Mouse (Mus musculus): Measurements from ENCODE around the gene Crispld2. TPM values are rescaled to one million over a fixed set of nuclear protein-coding genes. Genes with fewer than 3 reads are reported as not detected.

Crispld2 gene
- total RNA-seq, 1 experiment: 12.1 TPM

GRCm38 (mm10) chr8:120094801-120095200, 102.6 kb downstream of the Crispld2 start:
- H3K4me1 ChIP-seq (ENCODE audit: control insufficient read depth in 2 of 2, insufficient read depth in 2 of 2, low read length in 2 of 2, poor library complexity in 1 of 2): no peaks in the 10 kb centered on the region
- no peak overlapping the region for H3K4me3 ChIP-seq (ENCODE audit: insufficient read depth in 1 of 2, low read depth in 1 of 2, low read length in 2 of 2, poor library complexity in 1 of 2, severe bottlenecking in 1 of 2)
- in situ Hi-C loops (cut with MboI; ENCODE audit: low sequenced_read_pairs in 2 of 2, unreplicated experiment in 2 of 2): no loop called here
- no peak for DNase-seq (ENCODE audit: low read depth, low spot score)
- no peak overlapping the region for H3K9ac ChIP-seq (ENCODE audit: insufficient read depth, low read depth, low read length, poor library complexity, severe bottlenecking)
- H3K27ac ChIP-seq (ENCODE audit: insufficient read depth, low read depth, low read length, poor library complexity, severe bottlenecking): no peak overlapping the region
- no peaks in the 10 kb centered on the region for H3K9me3 ChIP-seq (ENCODE audit: control insufficient read depth, insufficient read depth, low read depth, low read length)
- TF ChIP-seq HCFC1 (IDR thresholded peaks at IDR 0.05; ENCODE audit: borderline replicate concordance, insufficient read depth, low read length) (no peak), CHD2 (IDR thresholded peaks at IDR 0.05; ENCODE audit: low read depth, low read length) (no peak), ZNF384 (IDR thresholded peaks at IDR 0.05; ENCODE audit: low read depth, low read length) (no peak), MAFK (IDR thresholded peaks at IDR 0.05; ENCODE audit: insufficient read depth, low read depth, low read length) (no peak), ZC3H11A (IDR thresholded peaks at IDR 0.05; ENCODE audit: borderline replicate concordance, low read depth, low read length) (no peak)
- H3K36me3 ChIP-seq (ENCODE audit: control insufficient read depth, insufficient read depth, low read length, poor library complexity, severe bottlenecking): peaks cover 6% of the 10 kb centered on the region; the same call in 1 of the 2 replicates

DNA sequence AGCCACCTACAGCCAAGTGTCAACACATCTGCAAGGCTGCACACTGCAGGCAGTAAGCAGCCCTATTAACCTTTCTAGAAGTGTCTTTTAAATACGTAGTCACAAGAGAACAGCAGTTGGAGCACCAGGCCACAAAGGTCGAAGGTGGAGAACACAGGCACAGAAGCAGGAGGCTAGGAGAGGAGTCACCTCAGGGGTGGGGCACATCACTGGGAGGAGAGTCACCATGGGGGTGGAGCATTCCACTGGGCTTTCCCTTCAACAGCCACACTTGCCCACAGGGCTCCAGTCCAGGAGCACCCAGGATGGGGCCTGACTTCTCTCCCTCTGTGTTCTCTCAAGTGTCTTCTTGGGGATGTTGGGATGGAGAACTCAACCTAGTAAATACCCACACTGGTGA, 104.2 kb downstream of the Crispld2 start:
- Histone ChIP-seq H3K27ac (ENCODE audit: insufficient read depth, low read depth, low read length, poor library complexity, severe bottlenecking) (no peak overlapping the region), H3K4me3 (ENCODE audit: insufficient read depth in 1 of 2, low read depth in 1 of 2, low read length in 2 of 2, poor library complexity in 1 of 2, severe bottlenecking in 1 of 2) (no peak overlapping the region), H3K9me3 (ENCODE audit: control insufficient read depth, insufficient read depth, low read depth, low read length) (no peaks in the 10 kb centered on the region), H3K36me3 (ENCODE audit: control insufficient read depth, insufficient read depth, low read length, poor library complexity, severe bottlenecking) (peaks cover 6% of the 10 kb centered on the region; the same call in 1 of the 2 replicates), H3K4me1 (ENCODE audit: control insufficient read depth in 2 of 2, insufficient read depth in 2 of 2, low read length in 2 of 2, poor library complexity in 1 of 2) (no peaks in the 10 kb centered on the region; a peak in 1 of 4 replicates), H3K9ac (ENCODE audit: insufficient read depth, low read depth, low read length, poor library complexity, severe bottlenecking) (no peak overlapping the region)
- DNase-seq (ENCODE audit: low read depth, low spot score): no peak
- TF ChIP-seq MAFK (IDR thresholded peaks at IDR 0.05; ENCODE audit: insufficient read depth, low read depth, low read length) (no peak), ZC3H11A (IDR thresholded peaks at IDR 0.05; ENCODE audit: borderline replicate concordance, low read depth, low read length) (no peak), HCFC1 (IDR thresholded peaks at IDR 0.05; ENCODE audit: borderline replicate concordance, insufficient read depth, low read length) (no peak), CHD2 (IDR thresholded peaks at IDR 0.05; ENCODE audit: low read depth, low read length) (no peak), ZNF384 (IDR thresholded peaks at IDR 0.05; ENCODE audit: low read depth, low read length) (no peak)
- in situ Hi-C loops (cut with MboI; ENCODE audit: low sequenced_read_pairs in 2 of 2, unreplicated experiment in 2 of 2): no loop called here

DNA sequence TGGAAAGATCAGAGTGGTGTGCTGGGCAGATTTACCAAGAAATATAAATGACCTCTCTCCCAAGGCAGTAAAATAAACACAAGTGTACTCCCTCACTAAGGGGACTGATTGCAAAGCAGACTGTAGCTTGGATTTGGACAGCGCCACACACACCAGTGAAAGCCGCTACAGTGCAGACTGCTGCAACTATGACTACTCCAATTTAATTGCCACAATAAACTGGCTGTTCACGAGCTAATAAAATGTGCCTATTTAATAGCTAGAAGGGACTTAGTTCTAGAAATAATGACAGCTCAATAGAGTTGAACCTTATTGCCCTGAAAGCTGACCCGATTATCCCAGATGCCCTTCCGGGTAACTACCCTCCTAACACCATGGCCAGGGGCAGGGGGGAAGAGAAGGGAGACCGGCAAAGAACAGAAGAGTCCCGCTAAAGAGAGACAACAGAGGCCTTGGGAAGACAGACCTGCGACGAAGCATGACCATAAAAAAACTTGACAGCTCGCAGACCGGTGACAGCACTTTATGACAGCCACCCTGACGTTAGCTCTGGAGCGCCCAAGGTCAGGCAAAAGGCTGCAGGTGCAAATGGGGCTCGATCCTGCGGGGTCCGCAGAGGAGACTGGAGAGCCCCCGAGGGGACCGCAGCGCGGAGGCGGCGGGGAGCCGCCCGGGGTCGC, 108.3 kb downstream of the Crispld2 start:
- no peak for DNase-seq (ENCODE audit: low read depth, low spot score)

DNA sequence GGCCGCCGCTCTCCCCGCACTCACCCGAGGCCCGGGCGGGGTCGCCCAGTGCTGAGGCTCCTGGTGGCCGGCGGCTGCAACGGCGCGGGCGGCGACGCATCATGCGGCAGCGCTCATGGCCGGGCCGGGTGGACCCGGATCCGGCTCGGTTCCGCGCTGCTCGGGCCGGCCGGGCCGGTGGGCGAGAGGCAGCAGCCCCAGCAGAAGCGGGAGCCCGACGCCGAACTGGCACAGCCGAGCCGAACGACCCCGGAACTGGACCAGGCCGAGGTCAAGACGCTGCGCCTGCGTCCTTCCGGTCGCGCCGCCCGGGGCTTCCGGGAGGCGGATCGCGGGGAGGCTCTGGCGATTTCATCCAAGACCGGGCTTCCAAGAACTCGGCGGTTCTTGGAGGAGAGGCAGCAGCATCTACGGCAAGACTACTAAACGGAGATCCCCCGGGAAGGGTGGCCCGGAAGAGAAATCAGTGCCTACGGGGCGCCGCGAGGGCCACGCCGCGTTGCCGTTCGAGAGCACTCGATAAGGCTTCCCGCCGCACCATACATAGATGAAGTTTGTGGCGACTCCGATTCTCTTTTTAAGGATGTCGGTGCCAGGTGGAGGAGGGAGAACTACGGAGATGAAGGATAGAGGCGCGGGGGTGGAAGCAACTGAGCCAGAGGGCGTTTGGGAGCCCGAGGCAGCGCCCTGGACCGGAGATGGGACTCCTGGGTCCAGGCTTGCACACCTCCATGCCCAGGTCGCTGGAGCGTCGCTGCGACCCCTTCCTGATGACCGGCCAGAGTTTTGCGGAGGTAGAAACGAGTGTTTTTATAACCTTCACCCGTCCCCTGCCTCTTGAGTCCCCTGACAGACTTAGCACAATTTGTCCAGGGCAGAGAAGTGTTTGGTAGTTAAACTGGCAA, 109.1 kb downstream of the Crispld2 start, which contains the start of gene Zdhhc7:
Zdhhc7 (minus strand) TSS at position 415 of the 905 bp plus-strand sequence.
- Histone ChIP-seq H3K9me3 (ENCODE audit: control insufficient read depth, insufficient read depth, low read depth, low read length) (no peaks in the 10 kb centered on the region), H3K4me1 (ENCODE audit: control insufficient read depth in 2 of 2, insufficient read depth in 2 of 2, low read length in 2 of 2, poor library complexity in 1 of 2) (peaks cover 4 to 11% of the 10 kb centered on the region in 2 experiments), H3K36me3 (ENCODE audit: control insufficient read depth, insufficient read depth, low read length, poor library complexity, severe bottlenecking) (no peaks in the 10 kb centered on the region), H3K27ac (ENCODE audit: insufficient read depth, low read depth, low read length, poor library complexity, severe bottlenecking) (no peak within 1 kb of the TSS), H3K4me3 (ENCODE audit: insufficient read depth in 1 of 2, low read depth in 1 of 2, low read length in 2 of 2, poor library complexity in 1 of 2, severe bottlenecking in 1 of 2) (peak within 1 kb of the TSS; percentile 89 to 100), H3K9ac (ENCODE audit: insufficient read depth, low read depth, low read length, poor library complexity, severe bottlenecking) (peak within 1 kb of the TSS; percentile 93)
- in situ Hi-C loops (cut with MboI; ENCODE audit: low sequenced_read_pairs in 2 of 2, unreplicated experiment in 2 of 2): no loop called here
- no peak for TF ChIP-seq MAFK (IDR thresholded peaks at IDR 0.05; ENCODE audit: insufficient read depth, low read depth, low read length)
- TF ChIP-seq CHD2 (IDR thresholded peaks at IDR 0.05; ENCODE audit: low read depth, low read length): no peak
- no peak for TF ChIP-seq ZNF384 (IDR thresholded peaks at IDR 0.05; ENCODE audit: low read depth, low read length)
- no peak for TF ChIP-seq ZC3H11A (IDR thresholded peaks at IDR 0.05; ENCODE audit: borderline replicate concordance, low read depth, low read length)
- no peak for TF ChIP-seq HCFC1 (IDR thresholded peaks at IDR 0.05; ENCODE audit: borderline replicate concordance, insufficient read depth, low read length)
- DNase-seq (ENCODE audit: low read depth, low spot score): no peak

More for the DNA sequence above, 108.3 kb downstream of the Crispld2 start:
- TF ChIP-seq HCFC1 (IDR thresholded peaks at IDR 0.05; ENCODE audit: borderline replicate concordance, insufficient read depth, low read length) (no peak), MAFK (IDR thresholded peaks at IDR 0.05; ENCODE audit: insufficient read depth, low read depth, low read length) (no peak), ZNF384 (IDR thresholded peaks at IDR 0.05; ENCODE audit: low read depth, low read length) (no peak), ZC3H11A (IDR thresholded peaks at IDR 0.05; ENCODE audit: borderline replicate concordance, low read depth, low read length) (no peak), CHD2 (IDR thresholded peaks at IDR 0.05; ENCODE audit: low read depth, low read length) (no peak)
- Histone ChIP-seq H3K9ac (ENCODE audit: insufficient read depth, low read depth, low read length, poor library complexity, severe bottlenecking) (peak overlapping the region; percentile 93), H3K9me3 (ENCODE audit: control insufficient read depth, insufficient read depth, low read depth, low read length) (no peaks in the 10 kb centered on the region), H3K36me3 (ENCODE audit: control insufficient read depth, insufficient read depth, low read length, poor library complexity, severe bottlenecking) (no peaks in the 10 kb centered on the region), H3K27ac (ENCODE audit: insufficient read depth, low read depth, low read length, poor library complexity, severe bottlenecking) (no peak overlapping the region), H3K4me3 (ENCODE audit: insufficient read depth in 1 of 2, low read depth in 1 of 2, low read length in 2 of 2, poor library complexity in 1 of 2, severe bottlenecking in 1 of 2) (peak overlapping the region; percentile 89 to 100), H3K4me1 (ENCODE audit: control insufficient read depth in 2 of 2, insufficient read depth in 2 of 2, low read length in 2 of 2, poor library complexity in 1 of 2) (peaks cover 4 to 8% of the 10 kb centered on the region in 2 experiments)
- in situ Hi-C loops (cut with MboI; ENCODE audit: low sequenced_read_pairs in 2 of 2, unreplicated experiment in 2 of 2): no loop called here

Other genes starting within 250 kb of the Crispld2 start
- gene Tldc1, start 214.0 kb upstream of the Crispld2 start, total RNA-seq (2012; rRNA removed): 7.0 and 9.2 TPM in 2 replicates
- 40.5 and 73.3 TPM in 2 replicates for gene Cotl1, start 151.9 kb upstream of the Crispld2 start, total RNA-seq (2012; rRNA removed)
- gene Klhl36, start 130.2 kb upstream of the Crispld2 start, total RNA-seq (2012; rRNA removed): 3.2 and 3.6 TPM in 2 replicates
- gene Usp10, start 82.1 kb upstream of the Crispld2 start, total RNA-seq (2012; rRNA removed): 201 and 211 TPM in 2 replicates
- gene Gm20388, start 81.6 kb upstream of the Crispld2 start, total RNA-seq (2012; rRNA removed): 27.0 and 34.8 TPM in 2 replicates
- gene Zdhhc7, start 109.0 kb downstream of the Crispld2 start, total RNA-seq (2012; rRNA removed): 29.9 and 35.4 TPM in 2 replicates
- gene 6430548M08Rik, start 121.7 kb downstream of the Crispld2 start, total RNA-seq (2012; rRNA removed): 0.54 and 0.58 TPM in 2 replicates
- not detected in 2 replicates for gene Fam92b, start 185.0 kb downstream of the Crispld2 start, total RNA-seq (2012; rRNA removed)
- gene Gse1, start 236.0 kb downstream of the Crispld2 start, total RNA-seq (2012; rRNA removed): 21.4 and 32.7 TPM in 2 replicates